Mouse (Mus musculus) CH12.LX (cell line): Measurements from ENCODE around the gene Tmem120a. TPM values are rescaled to one million over a fixed set of nuclear protein-coding genes. Genes with fewer than 3 reads are reported as not detected.

Experiments used
- DNase-seq: peaks from one replicate; pipeline ENCODE4 v3.0.0-alpha.2; 2013; ENCODE audit errors: extremely low read depth
- H3K27ac ChIP-seq: 2 replicates; pipeline ENCODE4 v1.5.1; 2012; ENCODE audit warnings: low read depth, mild to moderate bottlenecking, control low read depth, moderate library complexity; ENCODE audit not compliant: insufficient read depth
- H3K27me3 ChIP-seq: replicated peaks from 2 replicates; pipeline ENCODE3; 2012; ENCODE audit warnings: inconsistent platforms
- H3K36me3 ChIP-seq, 2 experiments: replicated peaks in 1 of 2; 2 replicates each; pipeline versions ENCODE3 to v1.6.1; 2012; ENCODE audit warnings: inconsistent platforms in 1 of 2, low read length in 1 of 2, mild to moderate bottlenecking in 1 of 2, mixed read lengths in 1 of 2, moderate library complexity in 1 of 2; ENCODE audit not compliant: control insufficient read depth in 1 of 2, insufficient read depth in 1 of 2
- H3K4me1 ChIP-seq, 2 experiments: 2 replicates each; pipeline ENCODE4 v1.6.1; 2012; ENCODE audit warnings: inconsistent platforms in 1 of 2, moderate library complexity in 1 of 2; ENCODE audit not compliant: insufficient read depth in 2 of 2, control insufficient read depth in 1 of 2
- H3K4me2 ChIP-seq: 2 replicates; pipeline ENCODE4 v1.6.1; 2012; ENCODE audit warnings: low read depth, mild to moderate bottlenecking, control low read depth; ENCODE audit not compliant: poor library complexity, insufficient read depth, severe bottlenecking
- H3K4me3 ChIP-seq, 3 experiments: fragments of 150-350 bp in 1 of 3; sonication (generic) in 1 of 3; replicated peaks in 1 of 3; 2 replicates each; pipeline versions ENCODE3 to v1.5.1; 2011 to 2012; ENCODE audit warnings: low read depth in 2 of 3, low read length in 2 of 3, mild to moderate bottlenecking in 2 of 3, moderate library complexity in 2 of 3, control low read depth in 1 of 3, improper control_type of control experiment in 1 of 3, inconsistent platforms in 1 of 3, mixed read lengths in 1 of 3; ENCODE audit not compliant: poor library complexity in 1 of 3
- H3K79me2 ChIP-seq: replicated peaks from 2 replicates; pipeline ENCODE4 v1.6.1; 2012; ENCODE audit warnings: mild to moderate bottlenecking, moderate library complexity; ENCODE audit not compliant: control insufficient read depth, poor library complexity, insufficient read depth, severe bottlenecking; ENCODE audit errors: extremely low read depth
- H3K9ac ChIP-seq: 2 replicates; pipeline ENCODE4 v1.6.1; 2012; ENCODE audit warnings: low read depth, mild to moderate bottlenecking, control low read depth, moderate library complexity; ENCODE audit not compliant: insufficient read depth
- H3K9me3 ChIP-seq: replicated peaks from 2 replicates; pipeline ENCODE3; 2012; ENCODE audit warnings: low read length, inconsistent platforms, mixed read lengths
- BHLHE40 ChIP-seq: IDR thresholded peaks from 2 replicates; pipeline ENCODE4 v1.6.1; 2011; ENCODE audit warnings: mild to moderate bottlenecking, low read depth, low read length, improper control_type of control experiment
- CHD1 ChIP-seq: IDR thresholded peaks from 2 replicates; pipeline ENCODE4 v1.6.1; 2012; ENCODE audit warnings: low read depth, low read length, improper control_type of control experiment, inconsistent platforms
- CHD2 ChIP-seq: IDR thresholded peaks from 2 replicates; pipeline ENCODE4 v1.6.1; 2011; ENCODE audit warnings: low read length, improper control_type of control experiment
- CTCF ChIP-seq, 2 experiments: IDR thresholded peaks in 1 of 2; conservative IDR thresholded peaks in 1 of 2; 2 replicates each; pipeline ENCODE4 v1.5.1; 2011 to 2012; ENCODE audit warnings: low read depth in 2 of 2, low read length in 2 of 2, improper control_type of control experiment in 1 of 2, inconsistent platforms in 1 of 2, mild to moderate bottlenecking in 1 of 2, moderate library complexity in 1 of 2
- E2F4 ChIP-seq: IDR thresholded peaks from 2 replicates; pipeline ENCODE4 v1.6.1; 2011; ENCODE audit warnings: low read depth, low read length, improper control_type of control experiment; ENCODE audit not compliant: insufficient replicate concordance
- ELF1 ChIP-seq: IDR thresholded peaks from 2 replicates; pipeline ENCODE4 v1.6.1; 2014; ENCODE audit warnings: low read depth, mild to moderate bottlenecking, inconsistent platforms, low read length, improper control_type of control experiment
- EP300 ChIP-seq: IDR thresholded peaks from 2 replicates; pipeline ENCODE4 v1.6.1; 2011; ENCODE audit warnings: low read length, improper control_type of control experiment
- ETS1 ChIP-seq: conservative IDR thresholded peaks from 2 replicates; pipeline ENCODE4 v1.6.1; 2012; ENCODE audit warnings: low read depth, mild to moderate bottlenecking, inconsistent platforms, low read length, improper control_type of control experiment, moderate library complexity
- GABPA ChIP-seq: IDR thresholded peaks from 2 replicates; pipeline ENCODE4 v1.6.1; 2012; ENCODE audit warnings: low read depth, low read length, improper control_type of control experiment, inconsistent platforms; ENCODE audit not compliant: insufficient replicate concordance
- HCFC1 ChIP-seq: IDR thresholded peaks from 2 replicates; pipeline ENCODE4 v1.6.1; 2012; ENCODE audit warnings: low read depth, mild to moderate bottlenecking, inconsistent platforms, low read length, improper control_type of control experiment
- IRF4 ChIP-seq: IDR thresholded peaks from 2 replicates; pipeline ENCODE4 v1.6.1; 2014; ENCODE audit warnings: low read depth, mild to moderate bottlenecking, inconsistent platforms, low read length, improper control_type of control experiment
- JUN ChIP-seq: IDR thresholded peaks from 2 replicates; pipeline ENCODE4 v1.6.1; 2011; ENCODE audit warnings: low read depth, mild to moderate bottlenecking, low read length, improper control_type of control experiment, moderate library complexity; ENCODE audit not compliant: insufficient read depth
- JUND ChIP-seq: conservative IDR thresholded peaks from 2 replicates; pipeline ENCODE4 v1.6.1; 2011; ENCODE audit warnings: low read depth, low read length, improper control_type of control experiment
- KAT2A ChIP-seq: IDR thresholded peaks from 2 replicates; pipeline ENCODE4 v1.6.1; 2012; ENCODE audit warnings: low read length, improper control_type of control experiment, inconsistent platforms; ENCODE audit not compliant: insufficient replicate concordance
- MAFK ChIP-seq: IDR thresholded peaks from 2 replicates; pipeline ENCODE4 v1.6.1; 2011; ENCODE audit warnings: low read length, improper control_type of control experiment; ENCODE audit not compliant: insufficient replicate concordance
- MAX ChIP-seq: IDR thresholded peaks from 2 replicates; pipeline ENCODE4 v1.6.1; 2011; ENCODE audit warnings: low read length, improper control_type of control experiment
- MAZ ChIP-seq: IDR thresholded peaks from 2 replicates; pipeline ENCODE4 v1.6.1; 2012; ENCODE audit warnings: low read depth, mild to moderate bottlenecking, inconsistent platforms, low read length, improper control_type of control experiment, moderate library complexity
- MEF2A ChIP-seq: IDR thresholded peaks from 2 replicates; pipeline ENCODE4 v1.6.1; 2014; ENCODE audit warnings: low read depth, mild to moderate bottlenecking, inconsistent platforms, low read length, improper control_type of control experiment, borderline replicate concordance
- MXI1 ChIP-seq: IDR thresholded peaks from 2 replicates; pipeline ENCODE4 v1.6.1; 2011; ENCODE audit warnings: mild to moderate bottlenecking, low read depth, low read length, improper control_type of control experiment
- MYC ChIP-seq: IDR thresholded peaks from 2 replicates; pipeline ENCODE4 v1.6.1; 2011; ENCODE audit warnings: low read depth, mild to moderate bottlenecking, improper control_type of control experiment, low read length
- NELFE ChIP-seq: IDR thresholded peaks from 2 replicates; pipeline ENCODE4 v1.6.1; 2011; ENCODE audit warnings: low read depth, low read length, improper control_type of control experiment
- NRF1 ChIP-seq: IDR thresholded peaks from 2 replicates; pipeline ENCODE4 v1.6.1; 2014; ENCODE audit warnings: low read depth, mild to moderate bottlenecking, inconsistent platforms, low read length, improper control_type of control experiment, moderate library complexity
- PAX5 ChIP-seq: IDR thresholded peaks from 2 replicates; pipeline ENCODE4 v1.6.1; 2012; ENCODE audit warnings: low read length, inconsistent platforms, mixed read lengths
- POLR2A ChIP-seq: IDR thresholded peaks from 2 replicates; pipeline ENCODE4 v1.6.1; 2011; ENCODE audit warnings: low read depth, mild to moderate bottlenecking, improper control_type of control experiment, low read length
- POLR2AphosphoS2 ChIP-seq: IDR thresholded peaks from 2 replicates; pipeline ENCODE4 v1.6.1; 2011; ENCODE audit warnings: low read depth, low read length, improper control_type of control experiment
- RAD21 ChIP-seq: IDR thresholded peaks from 2 replicates; pipeline ENCODE4 v1.6.1; 2011; ENCODE audit warnings: low read depth, mild to moderate bottlenecking, low read length, improper control_type of control experiment, moderate library complexity
- RCOR1 ChIP-seq: conservative IDR thresholded peaks from 2 replicates; pipeline ENCODE4 v1.6.1; 2012; ENCODE audit warnings: low read depth, mild to moderate bottlenecking, inconsistent platforms, low read length, improper control_type of control experiment
- SIN3A ChIP-seq: IDR thresholded peaks from 2 replicates; pipeline ENCODE4 v1.6.1; 2012; ENCODE audit warnings: low read length, improper control_type of control experiment, inconsistent platforms
- SMC3 ChIP-seq: IDR thresholded peaks from 2 replicates; pipeline ENCODE4 v1.6.1; 2011; ENCODE audit warnings: low read depth, low read length, improper control_type of control experiment
- TBP ChIP-seq: conservative IDR thresholded peaks from 2 replicates; pipeline ENCODE4 v1.6.1; 2011; ENCODE audit warnings: low read depth, low read length, improper control_type of control experiment
- TCF12 ChIP-seq: IDR thresholded peaks from 2 replicates; pipeline ENCODE4 v1.6.1; 2014; ENCODE audit warnings: low read depth, mild to moderate bottlenecking, inconsistent platforms, low read length, improper control_type of control experiment
- UBTF ChIP-seq: IDR thresholded peaks from 2 replicates; pipeline ENCODE4 v1.6.1; 2012; ENCODE audit warnings: low read depth, mild to moderate bottlenecking, inconsistent platforms, low read length, improper control_type of control experiment, moderate library complexity
- USF1 ChIP-seq: IDR thresholded peaks from 2 replicates; pipeline ENCODE4 v1.6.1; 2014; ENCODE audit warnings: low read depth, mild to moderate bottlenecking, inconsistent platforms, low read length, improper control_type of control experiment
- USF2 ChIP-seq: conservative IDR thresholded peaks from 2 replicates; pipeline ENCODE4 v1.6.1; 2011; ENCODE audit warnings: low read depth, low read length, improper control_type of control experiment
- ZC3H11A ChIP-seq: IDR thresholded peaks from 2 replicates; pipeline ENCODE4 v1.6.1; 2012; ENCODE audit warnings: low read depth, mild to moderate bottlenecking, inconsistent platforms, low read length, improper control_type of control experiment
- ZKSCAN1 ChIP-seq: IDR thresholded peaks from 2 replicates; pipeline ENCODE4 v1.6.1; 2012; ENCODE audit warnings: low read depth, inconsistent platforms, low read length, improper control_type of control experiment, borderline replicate concordance
- ZMIZ1 ChIP-seq: IDR thresholded peaks from 2 replicates; pipeline ENCODE4 v1.6.1; 2012; ENCODE audit warnings: low read depth, mild to moderate bottlenecking, inconsistent platforms, low read length, improper control_type of control experiment
- ZNF384 ChIP-seq: IDR thresholded peaks from 2 replicates; pipeline ENCODE4 v1.6.1; 2012; ENCODE audit warnings: low read depth, low read length, improper control_type of control experiment, inconsistent platforms
- dilution Hi-C: fragments of 300-500 bp; cut with MboI; formaldehyde crosslinking; loops from 2 replicates; pipeline ENCODE4 v1.14.3; 2020; ENCODE audit warnings: low sequenced_read_pairs; ENCODE audit not compliant: extremely low pct_unique_long_range_greater_than_20kb, extremely low pct_ligation_motif_present
- in situ Hi-C: fragments of 300-500 bp; cut with MboI; formaldehyde crosslinking; loops from 3 replicates; pipeline ENCODE4 v1.14.3; 2019; ENCODE audit warnings: low sequenced_read_pairs, low pct_ligation_motif_present, low pct_unique_long_range_greater_than_20kb, mixed read lengths
- polyA plus RNA-seq: library from polyadenylated mRNA; unstranded; fragments of >175 nt; gene quantifications from 2 replicates; pipeline ENCODE4 v1.2.1, GENCODE M21; 2012; ENCODE audit warnings: low read depth; ENCODE audit not compliant: insufficient read length
- total RNA-seq, 2 experiments: library from RNA; depleted of rRNA; stranded (reverse); fragments of 300-350 nt in 1 of 2; fragments of >200 nt in 1 of 2; gene quantifications; 2 replicates each; pipeline ENCODE4 v1.2.3; 2012 to 2014

The Tmem120a gene
- total and polyA plus RNA-seq, 3 experiments = 12.0 to 27.1 (median 21.4) TPM

GRCm38 (mm10) chr5:135713441-135714218, 30.6 kb downstream of the Tmem120a start:
- Histone ChIP-seq H3K4me2 (peak overlapping the region; percentile 61), H3K36me3 (peaks cover 23 to 49% of the 10 kb centered on the region in 2 experiments), H3K9ac (peak overlapping the region; percentile 21; the same call in 1 of the 2 replicates)

GRCm38 (mm10) chr5:135712803-135713202, 31.4 kb downstream of the Tmem120a start:
- Histone ChIP-seq H3K9ac (peak overlapping the region; percentile 21; the same call in 1 of the 2 replicates), H3K79me2 (peaks cover 7% of the 10 kb centered on the region; the same call in 1 of the 2 replicates), H3K9me3 (peaks cover 7% of the 10 kb centered on the region), H3K4me1 (peaks cover 42 to 66% of the 10 kb centered on the region in 2 experiments), H3K4me2 (0 out of 2 replicates have a peak overlapping the region, but pooled peaks have one; percentile 61), H3K36me3 (peaks cover 21 to 48% of the 10 kb centered on the region in 2 experiments), H3K27me3 (no peaks in the 10 kb centered on the region), H3K4me3 (no peak overlapping the region), H3K27ac (no peak overlapping the region)
- no peak for DNase-seq
- dilution Hi-C loops (no loop called here), in situ Hi-C loops (no loop called here)
- no peak for TF ChIP-seq GABPA
- TF ChIP-seq ZMIZ1 = no peak
- TF ChIP-seq CTCF (conservative IDR thresholded peaks at IDR 0.05 in 1 of 2, IDR thresholded peaks at IDR 0.05 in 1 of 2; ENCODE audit: low read depth in 2 of 2, low read length in 2 of 2) = no peak
- TF ChIP-seq JUND = no peak
- TF ChIP-seq NRF1 = no peak
- TF ChIP-seq MYC = no peak
- TF ChIP-seq BHLHE40 = no peak
- TF ChIP-seq NELFE = no peak
- TF ChIP-seq EP300 = no peak
- no peak for TF ChIP-seq ELF1
- no peak for TF ChIP-seq CHD2
- TF ChIP-seq JUN = no peak
- TF ChIP-seq ZC3H11A = no peak
- no peak for TF ChIP-seq RAD21
- TF ChIP-seq USF2 = no peak
- TF ChIP-seq CHD1 = no peak

More at GRCm38 (mm10) chr5:135713441-135714218, 30.6 kb downstream of the Tmem120a start:
- no peak for TF ChIP-seq CHD2
- TF ChIP-seq JUN = no peak
- TF ChIP-seq CTCF (conservative IDR thresholded peaks at IDR 0.05 in 1 of 2, IDR thresholded peaks at IDR 0.05 in 1 of 2; ENCODE audit: low read depth in 2 of 2, low read length in 2 of 2) = no peak
- TF ChIP-seq MAZ = no peak
- TF ChIP-seq POLR2A = peak; percentile 65
- no peak for TF ChIP-seq ZMIZ1
- TF ChIP-seq TBP = no peak
- TF ChIP-seq TCF12 = no peak
- TF ChIP-seq ETS1 = peak; percentile 83
- TF ChIP-seq ZKSCAN1 = no peak
- no peak; the same call in 1 of the 2 replicates for TF ChIP-seq HCFC1
- TF ChIP-seq CHD1 = no peak
- no peak for TF ChIP-seq POLR2AphosphoS2
- TF ChIP-seq IRF4 = peak; percentile 70
- TF ChIP-seq UBTF = 0 out of 2 replicates have a peak, but pooled peaks have one; percentile 38
- no peak for TF ChIP-seq ZC3H11A
- no peak for TF ChIP-seq E2F4
- TF ChIP-seq PAX5 = no peak
- no peak for TF ChIP-seq ZNF384
- no peak; the same call in 1 of the 2 replicates for TF ChIP-seq JUND
- no peak for TF ChIP-seq EP300
- TF ChIP-seq RCOR1 = no peak
- TF ChIP-seq MYC = peak; percentile 74; the same call in 1 of the 2 replicates
- no peak for TF ChIP-seq RAD21
- peak; percentile 71 for TF ChIP-seq NRF1
- peak; percentile 59; the same call in 1 of the 2 replicates for TF ChIP-seq MXI1
- TF ChIP-seq USF2 = no peak
- TF ChIP-seq SMC3 = no peak
- peak; percentile 73 for TF ChIP-seq ELF1
- peak; percentile 80; the same call in 1 of the 2 replicates for TF ChIP-seq MAFK
- TF ChIP-seq MEF2A = no peak; the same call in 1 of the 2 replicates
- no peak for TF ChIP-seq NELFE
- no peak for TF ChIP-seq KAT2A
- 0 out of 2 replicates have a peak, but pooled peaks have one; percentile 37 for TF ChIP-seq MAX
- TF ChIP-seq GABPA = no peak
- TF ChIP-seq BHLHE40 = peak; percentile 81
- TF ChIP-seq USF1 = no peak
- TF ChIP-seq SIN3A = peak; percentile 69
- Histone ChIP-seq H3K27ac (peak overlapping the region; percentile 61), H3K4me3 (no peak overlapping the region), H3K4me1 (peaks cover 36 to 63% of the 10 kb centered on the region in 2 experiments), H3K27me3 (no peaks in the 10 kb centered on the region), H3K9me3 (peaks cover 7% of the 10 kb centered on the region), H3K79me2 (peaks cover 7% of the 10 kb centered on the region; the same call in 1 of the 2 replicates)
- dilution Hi-C loops (no loop called here), in situ Hi-C loops (no loop called here)
- peak; percentile 85 for DNase-seq
